Mouse (Mus musculus): ENCODE measurements at regions not wholly inside any gene's neighbourhood (a gene's known extent, or its start where the extent isn't known, plus 50 kb on each side); places are given as distances from the start of the nearest gene placed in this dataset.

DNA sequence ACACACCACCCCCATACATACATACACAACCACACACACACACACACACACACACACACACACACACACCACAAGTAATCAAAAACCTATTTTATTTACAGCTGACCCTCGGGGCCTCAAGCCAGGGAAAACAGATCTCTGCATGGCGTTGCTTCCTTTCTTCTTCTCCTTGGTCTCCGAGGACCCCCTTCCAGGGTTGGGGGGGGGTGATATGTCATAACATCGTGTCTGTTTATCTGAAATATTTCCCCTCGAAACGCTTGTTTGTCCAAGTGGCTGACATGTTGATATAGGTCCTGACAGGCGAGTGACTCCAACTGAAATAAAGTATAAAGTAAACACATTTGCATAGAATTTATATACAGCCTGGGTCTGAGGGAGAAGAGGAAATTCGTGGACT is 100.4 kb upstream of the Tbx3 start:
- Histone ChIP-seq H3K4me3 (ENCODE audit: low read depth, low read length) (no peak overlapping the region), H3K27ac (ENCODE audit: insufficient read depth, low read length) (no peak overlapping the region), H3K36me3 (ENCODE audit: control insufficient read depth, insufficient read depth, low read length, poor library complexity, severe bottlenecking) (no peaks in the 10 kb centered on the region), H3K9ac (ENCODE audit: low read depth, poor library complexity, severe bottlenecking) (no peak overlapping the region), H3K9me3 (replicated peaks; ENCODE audit: control insufficient read depth, insufficient read depth, low read length, poor library complexity, severe bottlenecking) (peaks cover 4% of the 10 kb centered on the region), H3K27me3 (ENCODE audit: control insufficient read depth, insufficient read depth, low read length, poor library complexity, severe bottlenecking) (no peaks in the 10 kb centered on the region), H3K4me1 (ENCODE audit: control insufficient read depth, insufficient read depth, low read length) (no peaks in the 10 kb centered on the region)
- TF ChIP-seq POLR2A (IDR thresholded peaks at IDR 0.05; ENCODE audit: insufficient read depth, low read length), result no peak
- no peak for TF ChIP-seq CTCF (IDR thresholded peaks at IDR 0.05; ENCODE audit: low read depth, low read length)
- TF ChIP-seq EP300 (IDR thresholded peaks at IDR 0.05; ENCODE audit: insufficient read depth, low read depth, low read length), result no peak

DNA sequence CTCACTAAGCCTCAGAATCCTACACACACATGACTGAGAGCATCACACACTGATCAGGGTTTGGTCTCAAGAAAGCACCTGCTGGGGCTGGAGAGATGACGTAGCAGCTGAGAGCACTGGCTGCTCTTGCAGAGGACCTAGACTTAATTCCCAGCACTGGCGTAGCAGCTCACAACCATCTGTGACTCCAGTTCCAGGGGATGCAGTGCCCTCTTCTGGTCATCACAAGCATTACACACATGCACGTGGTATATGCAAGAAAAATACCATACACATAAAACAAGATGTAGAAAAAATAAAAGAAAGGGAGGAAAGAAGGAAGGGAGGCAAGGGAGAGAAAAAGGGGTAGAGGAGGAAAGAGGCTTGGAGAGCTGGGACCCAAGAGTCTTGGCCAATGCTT is 98.8 kb upstream of the Tbx3 start:
- Histone ChIP-seq H3K27me3 (ENCODE audit: control insufficient read depth, insufficient read depth, low read length, poor library complexity, severe bottlenecking) (no peaks in the 10 kb centered on the region), H3K9me3 (replicated peaks; ENCODE audit: control insufficient read depth, insufficient read depth, low read length, poor library complexity, severe bottlenecking) (peaks cover 4% of the 10 kb centered on the region), H3K4me3 (ENCODE audit: low read depth, low read length) (no peak overlapping the region), H3K27ac (ENCODE audit: insufficient read depth, low read length) (no peak overlapping the region), H3K36me3 (ENCODE audit: control insufficient read depth, insufficient read depth, low read length, poor library complexity, severe bottlenecking) (no peaks in the 10 kb centered on the region), H3K4me1 (ENCODE audit: control insufficient read depth, insufficient read depth, low read length) (no peaks in the 10 kb centered on the region), H3K9ac (ENCODE audit: low read depth, poor library complexity, severe bottlenecking) (no peak overlapping the region)
- TF ChIP-seq CTCF (IDR thresholded peaks at IDR 0.05; ENCODE audit: low read depth, low read length), result peak; percentile 41
- no peak for TF ChIP-seq EP300 (IDR thresholded peaks at IDR 0.05; ENCODE audit: insufficient read depth, low read depth, low read length)

DNA sequence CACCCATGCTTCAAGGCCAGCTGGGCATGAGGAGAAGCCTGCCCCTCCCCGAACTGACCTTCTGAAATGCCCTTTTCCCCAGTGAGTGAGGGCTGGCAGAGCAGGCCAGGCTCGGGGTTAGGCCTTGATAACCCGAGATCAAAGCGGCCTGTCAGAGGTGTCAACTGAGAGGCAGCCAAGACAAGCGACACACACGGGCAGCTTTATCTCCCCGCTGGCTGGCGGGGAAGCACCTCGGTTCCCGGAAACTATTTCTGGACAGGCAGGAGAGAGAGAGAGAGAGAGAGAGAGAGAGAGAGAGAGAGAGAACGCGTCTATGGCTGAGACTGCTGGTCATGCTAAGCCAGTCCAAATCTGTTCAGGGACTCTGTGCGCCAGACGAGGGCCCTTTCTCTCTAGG is 95.3 kb upstream of the Tbx3 start:
- Histone ChIP-seq H3K27me3 (ENCODE audit: control insufficient read depth, insufficient read depth, low read length, poor library complexity, severe bottlenecking) (no peaks in the 10 kb centered on the region), H3K36me3 (ENCODE audit: control insufficient read depth, insufficient read depth, low read length, poor library complexity, severe bottlenecking) (no peaks in the 10 kb centered on the region), H3K4me3 (ENCODE audit: low read depth, low read length) (no peak overlapping the region), H3K4me1 (ENCODE audit: control insufficient read depth, insufficient read depth, low read length) (peaks cover 4% of the 10 kb centered on the region), H3K9me3 (replicated peaks; ENCODE audit: control insufficient read depth, insufficient read depth, low read length, poor library complexity, severe bottlenecking) (peaks cover 4% of the 10 kb centered on the region), H3K27ac (ENCODE audit: insufficient read depth, low read length) (no peak overlapping the region), H3K9ac (ENCODE audit: low read depth, poor library complexity, severe bottlenecking) (no peak overlapping the region)
- TF ChIP-seq EP300 (IDR thresholded peaks at IDR 0.05; ENCODE audit: insufficient read depth, low read depth, low read length), result no peak
- TF ChIP-seq POLR2A (IDR thresholded peaks at IDR 0.05; ENCODE audit: insufficient read depth, low read length), result no peak
- no peak for TF ChIP-seq CTCF (IDR thresholded peaks at IDR 0.05; ENCODE audit: low read depth, low read length)

DNA sequence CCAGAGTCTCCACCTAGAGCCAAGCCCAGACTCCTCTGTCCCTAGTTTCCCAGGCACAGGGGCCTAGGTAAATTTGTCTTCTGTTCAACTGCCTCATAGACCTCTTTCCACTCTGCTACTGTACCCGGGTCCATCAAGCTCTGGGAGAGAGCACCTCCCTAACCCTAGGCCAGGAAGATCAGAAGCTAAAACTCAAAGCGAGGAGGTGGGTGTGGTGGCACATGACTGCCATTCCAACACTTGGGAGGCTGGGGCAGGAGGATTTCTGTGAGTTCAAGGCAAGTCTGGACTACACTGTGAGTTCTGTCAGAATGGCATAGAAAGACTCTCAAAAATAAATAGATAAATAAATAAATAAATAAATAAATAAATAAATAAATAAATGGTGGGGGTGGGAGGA is 91.2 kb upstream of the Tbx3 start:
- no peaks in the 10 kb centered on the region for H3K27me3 ChIP-seq (ENCODE audit: control insufficient read depth, insufficient read depth, low read length, poor library complexity, severe bottlenecking)
- H3K27ac ChIP-seq (ENCODE audit: insufficient read depth, low read length), result peak overlapping the region; percentile 90
- TF ChIP-seq CTCF (IDR thresholded peaks at IDR 0.05; ENCODE audit: low read depth, low read length), result no peak
- no peak for TF ChIP-seq POLR2A (IDR thresholded peaks at IDR 0.05; ENCODE audit: insufficient read depth, low read length)
- TF ChIP-seq EP300 (IDR thresholded peaks at IDR 0.05; ENCODE audit: insufficient read depth, low read depth, low read length), result peak; percentile 64; the same call in 1 of the 2 replicates
- peaks cover 4% of the 10 kb centered on the region for H3K4me1 ChIP-seq (ENCODE audit: control insufficient read depth, insufficient read depth, low read length)
- no peak overlapping the region for H3K4me3 ChIP-seq (ENCODE audit: low read depth, low read length)
- no peaks in the 10 kb centered on the region for H3K36me3 ChIP-seq (ENCODE audit: control insufficient read depth, insufficient read depth, low read length, poor library complexity, severe bottlenecking)
- no peak overlapping the region for H3K9ac ChIP-seq (ENCODE audit: low read depth, poor library complexity, severe bottlenecking)
- H3K9me3 ChIP-seq (replicated peaks; ENCODE audit: control insufficient read depth, insufficient read depth, low read length, poor library complexity, severe bottlenecking), result no peaks in the 10 kb centered on the region

DNA sequence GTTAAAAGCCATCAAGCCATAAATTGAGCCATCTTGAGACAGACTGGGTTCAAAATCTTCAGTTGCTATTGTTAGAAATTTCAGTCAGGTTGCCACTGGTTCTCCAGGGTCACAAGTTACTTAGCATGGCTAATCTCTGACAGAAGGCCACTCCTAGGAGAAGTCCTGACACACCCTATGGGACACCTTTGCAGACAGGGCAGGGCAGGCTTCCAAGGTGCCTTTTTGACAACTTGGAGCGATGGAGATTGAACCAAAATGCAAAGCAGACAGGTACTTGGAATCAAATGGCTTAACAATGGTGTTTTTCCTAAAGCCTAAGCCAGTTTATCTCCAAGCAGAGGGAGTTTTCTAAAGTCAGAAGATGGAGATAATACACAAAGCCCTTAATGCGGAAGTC is 90.7 kb upstream of the Tbx3 start:
- Histone ChIP-seq H3K27ac (ENCODE audit: insufficient read depth, low read length) (peak overlapping the region; percentile 90), H3K36me3 (ENCODE audit: control insufficient read depth, insufficient read depth, low read length, poor library complexity, severe bottlenecking) (no peaks in the 10 kb centered on the region), H3K4me1 (ENCODE audit: control insufficient read depth, insufficient read depth, low read length) (peaks cover 5% of the 10 kb centered on the region), H3K9me3 (replicated peaks; ENCODE audit: control insufficient read depth, insufficient read depth, low read length, poor library complexity, severe bottlenecking) (no peaks in the 10 kb centered on the region), H3K27me3 (ENCODE audit: control insufficient read depth, insufficient read depth, low read length, poor library complexity, severe bottlenecking) (no peaks in the 10 kb centered on the region), H3K4me3 (ENCODE audit: low read depth, low read length) (no peak overlapping the region), H3K9ac (ENCODE audit: low read depth, poor library complexity, severe bottlenecking) (no peak overlapping the region)
- TF ChIP-seq POLR2A (IDR thresholded peaks at IDR 0.05; ENCODE audit: insufficient read depth, low read length), result no peak
- peak; percentile 88; the same call in 1 of the 2 replicates for TF ChIP-seq EP300 (IDR thresholded peaks at IDR 0.05; ENCODE audit: insufficient read depth, low read depth, low read length)

DNA sequence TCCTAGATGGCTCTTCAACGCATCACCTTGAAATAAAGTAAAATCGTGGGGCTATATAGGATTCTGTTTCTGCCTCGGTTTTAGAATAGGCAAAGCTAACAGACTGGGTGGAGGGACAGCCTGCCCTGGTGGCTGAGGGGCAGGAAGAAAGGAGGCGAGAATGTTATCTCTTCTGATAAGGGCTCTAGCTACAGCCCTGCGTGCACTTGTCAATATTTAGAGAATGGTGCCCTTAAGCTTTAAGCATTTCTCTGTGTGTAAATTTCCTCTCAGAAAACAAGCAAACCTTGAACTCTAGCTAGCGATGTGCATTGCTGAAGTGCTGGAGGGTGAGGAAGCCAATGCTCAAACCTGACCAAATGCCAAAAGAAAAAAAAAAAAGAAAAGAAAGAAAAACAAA is 90.1 kb upstream of the Tbx3 start:
- no peak for TF ChIP-seq EP300 (IDR thresholded peaks at IDR 0.05; ENCODE audit: insufficient read depth, low read depth, low read length)
- no peak for TF ChIP-seq CTCF (IDR thresholded peaks at IDR 0.05; ENCODE audit: low read depth, low read length)
- Histone ChIP-seq H3K4me3 (ENCODE audit: low read depth, low read length) (no peak overlapping the region), H3K9ac (ENCODE audit: low read depth, poor library complexity, severe bottlenecking) (no peak overlapping the region), H3K36me3 (ENCODE audit: control insufficient read depth, insufficient read depth, low read length, poor library complexity, severe bottlenecking) (no peaks in the 10 kb centered on the region), H3K27ac (ENCODE audit: insufficient read depth, low read length) (peak overlapping the region; percentile 90), H3K4me1 (ENCODE audit: control insufficient read depth, insufficient read depth, low read length) (peaks cover 5% of the 10 kb centered on the region), H3K9me3 (replicated peaks; ENCODE audit: control insufficient read depth, insufficient read depth, low read length, poor library complexity, severe bottlenecking) (no peaks in the 10 kb centered on the region), H3K27me3 (ENCODE audit: control insufficient read depth, insufficient read depth, low read length, poor library complexity, severe bottlenecking) (no peaks in the 10 kb centered on the region)

Data from ES-Bruce4 (cell line).